Mouse (Mus musculus) kidney, embryonic 15.5 days (tissue): ENCODE measurements around the gene Slc29a1. TPM values are rescaled to one million over a fixed set of nuclear protein-coding genes. Genes with fewer than 3 reads are reported as not detected.

Experiments used
- ATAC-seq: fragments of 200-750 bp; cut with Nextera tagmentation; replicated peaks from 2 replicates; pipeline ENCODE4 v1.8.0; 2017; ENCODE audit warnings: moderate TSS enrichment; ENCODE audit not compliant: low FRiP score
- H3K27ac ChIP-seq: fragments of 300-500 bp; sonication (generic); 2 replicates; pipeline ENCODE4 v1.5.1; 2015; ENCODE audit warnings: mild to moderate bottlenecking, inconsistent platforms
- H3K27me3 ChIP-seq: fragments of 300-500 bp; sonication (generic); 2 replicates; pipeline ENCODE4 v1.6.1; 2015; ENCODE audit warnings: inconsistent platforms
- H3K36me3 ChIP-seq: fragments of 300-500 bp; sonication (generic); 2 replicates; pipeline ENCODE4 v1.6.1; 2015; ENCODE audit warnings: inconsistent platforms
- H3K4me1 ChIP-seq: fragments of 300-500 bp; sonication (generic); 2 replicates; pipeline ENCODE4 v1.6.1; 2015; ENCODE audit warnings: inconsistent platforms
- H3K4me2 ChIP-seq: fragments of 300-500 bp; sonication (generic); 2 replicates; pipeline ENCODE4 v1.6.1; 2015; ENCODE audit warnings: moderate library complexity, mild to moderate bottlenecking, inconsistent platforms
- H3K4me3 ChIP-seq: fragments of 300-500 bp; sonication (generic); replicated peaks from 2 replicates; pipeline ENCODE4 v1.5.1; 2015; ENCODE audit warnings: mild to moderate bottlenecking, inconsistent platforms
- H3K9ac ChIP-seq: fragments of 300-500 bp; sonication (generic); 2 replicates; pipeline ENCODE4 v1.6.1; 2015; ENCODE audit warnings: mild to moderate bottlenecking, inconsistent platforms
- H3K9me3 ChIP-seq: fragments of 300-500 bp; sonication (generic); replicated peaks from 2 replicates; pipeline ENCODE4 v1.6.1; 2016; ENCODE audit warnings: inconsistent platforms
- WGBS: fragments of 180-500 bp; shearing (Covaris S2); methylation state at CpG from one replicate; pipeline ENCODE4 v1.1.7; 2015; ENCODE audit warnings: mixed read lengths; 5-methylcytosine and 5-hydroxymethylcytosine counted together
- polyA plus RNA-seq: library from polyadenylated mRNA; unstranded; fragments of >200 nt; fragmentation: Nextera tagmentation; extraction: Ambion mirVana; gene quantifications from 2 replicates; pipeline ENCODE4 v1.2.1, GENCODE M21; 2015

The Slc29a1 gene
- 100 and 102 TPM in 2 replicates for polyA plus RNA-seq

DNA sequence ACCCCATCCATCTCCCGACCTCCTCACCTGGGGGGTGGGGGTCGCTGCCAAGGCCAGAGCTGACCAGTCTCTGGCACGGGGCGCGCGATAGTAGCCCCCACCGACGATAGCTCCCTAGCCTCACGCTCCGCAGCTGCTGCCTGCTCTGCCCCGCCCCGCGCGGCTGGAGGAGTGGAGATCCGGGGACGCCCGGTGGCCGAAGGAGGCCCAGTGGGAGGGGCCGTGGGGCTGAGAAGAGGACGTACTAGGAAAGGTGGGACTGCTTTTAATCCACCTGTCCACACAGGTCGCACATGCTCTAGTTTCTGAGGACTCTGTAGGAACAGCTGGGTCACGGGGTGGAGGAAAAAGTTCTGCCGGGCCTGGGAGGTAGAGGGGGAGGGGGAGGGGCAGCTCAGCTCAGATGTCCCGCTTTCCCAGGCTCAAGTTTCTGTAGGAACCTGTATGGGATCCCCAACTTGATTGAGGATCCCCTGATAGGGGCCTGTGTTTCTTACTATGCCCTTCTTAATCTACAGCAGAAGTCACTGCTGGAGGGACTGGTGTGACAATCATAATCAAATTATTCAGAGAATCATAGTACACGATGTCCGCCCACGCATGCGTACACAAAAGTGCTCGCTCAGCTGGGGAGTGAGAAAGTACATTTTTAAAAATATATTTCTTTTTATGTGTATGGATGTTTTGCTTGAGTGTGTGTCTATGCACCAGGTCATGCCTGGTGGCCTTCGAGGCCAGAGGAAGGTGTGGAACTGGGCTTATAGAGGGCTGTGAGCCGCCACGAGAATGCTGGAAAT is at the start of gene Slc29a1:
Gene Slc29a1 (minus strand): TSS at position 161 of the 797 bp plus-strand sequence.
- Histone ChIP-seq H3K9ac (peak within 1 kb of the TSS; percentile 43), H3K27me3 (peaks cover 24% of the 10 kb centered on the region), H3K4me3 (peak within 1 kb of the TSS; percentile 45), H3K27ac (peak within 1 kb of the TSS; percentile 58; the same call in 1 of the 2 replicates), H3K36me3 (no peaks in the 10 kb centered on the region), H3K4me2 (peak within 1 kb of the TSS; percentile 83), H3K4me1 (peaks cover 54% of the 10 kb centered on the region), H3K9me3 (no peaks in the 10 kb centered on the region)
- 16% methylated on average over 32 of the region's 32 CpGs for WGBS
- peak; percentile 30; the same call in 1 of the 2 replicates for ATAC-seq

DNA sequence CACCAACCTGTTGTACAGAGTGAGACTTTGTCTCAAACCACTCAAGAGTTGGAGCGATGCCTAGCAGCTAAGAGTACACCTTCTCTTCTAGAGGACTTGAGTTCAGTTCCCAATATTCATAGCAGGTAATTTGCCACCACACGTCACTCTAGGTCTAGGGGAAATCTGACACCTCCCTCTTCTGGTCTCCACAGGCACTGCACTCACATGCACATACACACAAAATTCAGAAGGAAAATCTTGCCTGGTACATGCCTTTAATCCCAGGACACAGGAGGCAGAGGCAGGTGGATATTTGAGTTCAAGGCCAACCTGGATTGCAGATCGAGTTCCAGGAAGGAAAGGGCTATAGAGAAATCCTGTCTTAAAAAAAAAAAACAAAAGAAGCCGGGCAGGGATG is 44.8 kb upstream of the Slc29a1 start:
- 94% methylated on average over 4 of the region's 4 CpGs for WGBS
- no peaks in the 10 kb centered on the region for H3K27me3 ChIP-seq
- no peak overlapping the region for H3K27ac ChIP-seq
- H3K4me1 ChIP-seq, result 0 out of 2 replicates have a peak, but pooled peaks cover 5% of the 10 kb centered on the region
- H3K9me3 ChIP-seq, result no peaks in the 10 kb centered on the region
- no peak overlapping the region for H3K4me2 ChIP-seq
- H3K9ac ChIP-seq, result no peak overlapping the region
- H3K4me3 ChIP-seq, result no peak overlapping the region
- no peaks in the 10 kb centered on the region for H3K36me3 ChIP-seq
- ATAC-seq, result no peak

DNA sequence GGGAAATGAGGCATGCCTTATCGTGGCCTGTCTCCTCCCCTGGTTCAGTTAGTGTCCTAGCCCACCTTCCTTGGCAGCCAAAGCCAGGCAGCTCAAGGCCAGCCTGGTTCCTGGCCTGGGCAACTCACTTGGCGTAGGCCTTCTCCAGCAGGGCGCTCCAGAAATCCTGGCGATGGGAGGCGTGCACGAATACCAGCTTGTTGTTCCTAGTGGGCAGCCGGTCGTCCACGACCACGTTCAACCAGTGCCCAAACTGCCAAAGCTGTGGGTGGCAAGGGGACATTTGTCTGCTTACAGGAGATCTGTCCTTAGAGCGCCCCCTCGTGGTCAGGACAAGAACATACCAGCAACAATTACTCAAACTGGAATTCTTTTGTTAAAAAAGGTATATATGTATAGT is 43.3 kb upstream of the Slc29a1 start:
- H3K27ac ChIP-seq, result no peak overlapping the region
- no peaks in the 10 kb centered on the region for H3K9me3 ChIP-seq
- no peaks in the 10 kb centered on the region for H3K36me3 ChIP-seq
- WGBS, result 23% methylated on average over 12 of the region's 12 CpGs
- H3K4me1 ChIP-seq, result 0 out of 2 replicates have a peak, but pooled peaks cover 5% of the 10 kb centered on the region
- no peak overlapping the region for H3K9ac ChIP-seq
- H3K4me3 ChIP-seq, result no peak overlapping the region
- ATAC-seq, result no peak
- no peak overlapping the region for H3K4me2 ChIP-seq
- H3K27me3 ChIP-seq, result no peaks in the 10 kb centered on the region

DNA sequence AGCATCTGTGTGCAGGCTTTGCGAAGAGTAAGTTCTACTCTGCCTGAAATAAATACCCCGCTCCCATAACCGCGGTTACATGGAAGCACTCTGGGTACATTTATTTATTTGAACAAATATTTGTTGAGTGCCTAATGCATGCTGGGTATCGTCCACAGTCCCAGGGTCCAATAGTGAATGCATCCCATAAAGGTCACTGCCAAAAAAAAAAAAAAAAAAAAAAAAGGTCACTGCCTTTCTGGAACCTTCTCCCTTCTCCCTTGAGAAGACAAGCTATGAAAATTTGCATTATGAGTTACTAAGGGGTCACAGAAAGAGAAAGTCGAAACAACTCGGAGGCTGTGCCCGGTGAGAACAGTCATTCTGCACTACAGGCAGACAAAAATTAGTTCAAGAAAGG is 42.6 kb upstream of the Slc29a1 start:
- no peaks in the 10 kb centered on the region for H3K27me3 ChIP-seq
- H3K9me3 ChIP-seq, result no peaks in the 10 kb centered on the region
- no peak overlapping the region for H3K27ac ChIP-seq
- H3K36me3 ChIP-seq, result no peaks in the 10 kb centered on the region
- H3K4me2 ChIP-seq, result no peak overlapping the region
- no peak overlapping the region for H3K4me3 ChIP-seq
- H3K4me1 ChIP-seq, result 0 out of 2 replicates have a peak, but pooled peaks cover 5% of the 10 kb centered on the region
- no peak overlapping the region for H3K9ac ChIP-seq
- ATAC-seq, result no peak
- 89% methylated on average over 8 of the region's 8 CpGs for WGBS

DNA sequence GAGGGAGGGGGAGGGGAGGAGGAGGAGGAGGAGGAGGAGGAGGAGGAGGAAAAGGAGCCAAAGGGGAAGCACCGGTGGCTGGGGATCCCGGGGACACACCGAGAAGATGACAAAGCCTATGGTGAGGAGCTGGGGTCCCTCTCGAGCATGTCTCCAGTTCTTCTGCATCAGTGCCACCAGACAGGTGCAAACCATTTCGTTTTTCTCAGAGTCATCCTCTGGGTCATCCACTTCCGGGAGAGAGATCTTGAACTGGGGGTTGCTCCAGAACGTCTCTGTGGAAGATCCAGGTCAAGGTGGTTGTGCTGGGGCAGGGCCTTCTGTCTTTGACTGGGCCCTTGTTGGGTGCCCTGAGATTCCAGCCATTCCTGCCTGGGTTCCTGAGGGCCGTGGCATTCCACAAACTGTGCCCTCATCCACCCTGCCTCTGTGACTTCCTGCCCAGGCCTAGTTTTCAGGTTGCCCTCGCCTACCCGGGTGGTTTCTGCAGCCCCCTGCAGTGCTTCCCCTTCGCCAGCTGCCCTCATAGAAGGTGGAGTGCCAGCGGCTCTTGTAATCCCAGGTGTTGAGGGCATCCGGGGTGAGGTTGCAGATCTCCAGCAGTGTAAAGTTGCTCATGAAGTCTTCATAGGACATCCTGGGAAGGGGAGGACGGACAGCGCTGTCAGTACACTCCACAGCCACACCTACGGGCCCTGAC is 39.3 kb upstream of the Slc29a1 start:
- Histone ChIP-seq H3K27ac (no peak overlapping the region), H3K9ac (no peak overlapping the region), H3K4me2 (no peak overlapping the region), H3K9me3 (no peaks in the 10 kb centered on the region), H3K4me1 (0 out of 2 replicates have a peak, but pooled peaks cover 5% of the 10 kb centered on the region), H3K36me3 (no peaks in the 10 kb centered on the region), H3K27me3 (no peaks in the 10 kb centered on the region), H3K4me3 (no peak overlapping the region)
- WGBS, result 80% methylated on average over 16 of the region's 16 CpGs
- ATAC-seq, result no peak

DNA sequence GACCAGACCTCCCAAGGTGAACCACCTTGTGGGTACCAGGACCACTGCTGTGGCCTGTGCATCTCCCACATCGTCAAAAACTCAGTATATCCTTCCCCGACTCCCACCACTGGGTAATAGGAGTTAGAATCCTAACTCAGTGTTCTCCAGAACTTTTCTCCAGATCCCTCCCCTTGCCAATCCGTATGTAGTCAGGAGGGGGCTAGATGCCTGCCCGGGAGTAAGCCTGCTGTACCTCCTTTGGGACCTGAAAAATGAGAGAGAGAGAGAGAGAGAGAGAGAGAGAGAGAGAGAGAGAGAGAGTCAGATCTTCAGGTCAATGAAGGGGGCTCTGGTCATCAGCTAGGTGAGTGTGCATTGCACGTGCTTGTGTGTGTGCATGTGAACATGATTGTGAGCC is 34.6 kb upstream of the Slc29a1 start:
- Histone ChIP-seq H3K9ac (no peak overlapping the region), H3K27ac (no peak overlapping the region), H3K4me2 (no peak overlapping the region), H3K27me3 (no peaks in the 10 kb centered on the region), H3K9me3 (no peaks in the 10 kb centered on the region), H3K4me3 (no peak overlapping the region), H3K36me3 (no peaks in the 10 kb centered on the region), H3K4me1 (peaks cover 20% of the 10 kb centered on the region)
- 80% methylated on average over 5 of the region's 5 CpGs for WGBS
- ATAC-seq, result no peak

DNA sequence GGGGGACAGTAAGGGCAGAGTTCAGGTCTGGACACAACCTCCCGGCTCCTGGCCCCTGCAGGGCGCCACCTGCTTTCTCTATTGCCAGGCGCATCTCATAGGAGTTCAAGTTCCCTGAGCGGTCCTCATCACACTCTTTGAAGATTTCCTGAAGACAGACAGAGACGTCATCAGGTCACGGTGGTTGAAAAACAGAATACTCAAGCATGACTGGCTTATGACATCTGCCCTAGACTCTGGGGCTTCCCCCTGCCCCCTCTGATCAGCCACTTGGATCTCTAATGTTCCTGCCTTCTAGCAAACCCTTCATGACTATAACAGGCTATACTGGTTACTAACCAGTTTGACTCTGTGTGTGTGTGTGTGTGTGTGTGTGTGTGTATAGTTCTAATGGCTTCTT is 32.5 kb upstream of the Slc29a1 start:
- no peak for ATAC-seq
- WGBS, result 72% methylated on average over 6 of the region's 6 CpGs

DNA sequence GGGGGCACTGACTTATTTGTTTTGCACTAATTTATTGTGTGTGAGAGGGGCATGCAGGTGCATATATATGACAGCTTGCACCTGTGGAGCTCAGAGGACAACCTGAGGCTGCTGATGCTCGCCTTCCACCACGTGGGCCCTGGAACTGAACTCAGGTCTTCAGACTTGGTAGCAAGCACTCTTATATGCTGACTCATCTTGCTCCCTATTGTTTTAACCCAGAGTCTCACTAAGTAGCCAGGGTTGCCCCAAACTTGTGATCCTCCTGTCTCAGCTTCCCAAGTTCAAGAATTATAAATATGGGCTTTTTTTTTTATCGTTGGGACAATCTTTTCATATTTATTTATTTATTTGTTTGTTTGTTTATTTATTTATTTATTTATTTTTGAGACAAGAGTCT is 31.6 kb upstream of the Slc29a1 start:
- H3K4me3 ChIP-seq, result no peak overlapping the region
- no peak; the same call in 1 of the 2 replicates for ATAC-seq
- H3K4me2 ChIP-seq, result peak overlapping the region; percentile 86
- H3K36me3 ChIP-seq, result no peaks in the 10 kb centered on the region
- H3K4me1 ChIP-seq, result peaks cover 31% of the 10 kb centered on the region
- no peak overlapping the region for H3K27ac ChIP-seq
- no peak overlapping the region for H3K9ac ChIP-seq
- WGBS, result 57% methylated on average over 3 of the region's 3 CpGs
- H3K9me3 ChIP-seq, result no peaks in the 10 kb centered on the region
- no peaks in the 10 kb centered on the region for H3K27me3 ChIP-seq

More for the DNA sequence above, 32.5 kb upstream of the Slc29a1 start:
- H3K27ac ChIP-seq, result no peak overlapping the region
- peaks cover 26% of the 10 kb centered on the region for H3K4me1 ChIP-seq
- H3K9me3 ChIP-seq, result no peaks in the 10 kb centered on the region
- no peak overlapping the region for H3K4me2 ChIP-seq
- H3K36me3 ChIP-seq, result no peaks in the 10 kb centered on the region
- no peak overlapping the region for H3K4me3 ChIP-seq
- H3K27me3 ChIP-seq, result no peaks in the 10 kb centered on the region
- no peak overlapping the region for H3K9ac ChIP-seq

DNA sequence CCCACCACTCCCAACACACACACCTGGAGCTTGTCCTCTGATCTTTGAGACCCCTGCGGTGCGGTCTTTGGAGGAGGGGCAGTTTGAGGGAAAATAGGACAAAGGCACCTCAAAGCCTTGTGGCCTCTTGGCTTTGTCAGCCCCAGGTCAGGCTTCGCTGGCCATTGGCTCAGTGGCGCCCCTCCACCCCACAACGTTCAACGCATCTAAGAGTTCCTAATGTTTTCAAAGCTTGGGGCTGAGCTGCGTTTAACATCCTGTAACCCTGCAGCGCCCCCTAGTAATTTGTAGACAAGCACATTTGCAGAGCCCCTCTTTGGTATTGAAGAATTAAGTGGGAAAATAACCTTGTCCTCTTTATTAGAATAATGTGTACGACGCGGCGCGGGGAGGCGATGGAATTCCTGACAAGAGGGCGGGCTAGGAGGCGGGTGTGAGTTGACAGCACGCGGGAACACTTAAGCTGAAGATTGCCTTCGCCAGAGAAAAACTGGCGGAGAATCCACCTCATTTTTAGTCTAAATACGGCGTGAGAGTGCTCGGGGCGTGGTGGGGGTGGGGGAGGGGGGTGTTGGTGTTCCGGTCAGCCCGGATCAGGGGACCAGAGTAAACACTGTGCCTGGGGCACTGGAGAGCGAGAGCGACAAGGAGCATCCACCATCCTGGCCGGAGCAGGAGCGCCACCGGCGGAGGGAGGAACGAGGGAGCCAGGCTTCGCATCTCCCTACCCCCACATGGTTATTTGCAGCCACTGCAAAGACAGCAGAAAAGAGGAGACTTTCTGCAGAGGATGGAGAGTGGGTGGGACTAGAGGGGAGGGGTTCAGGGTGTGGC is 30.7 kb upstream of the Slc29a1 start:
- Histone ChIP-seq H3K9ac (peak overlapping the region; percentile 55), H3K4me2 (peak overlapping the region; percentile 86), H3K9me3 (no peaks in the 10 kb centered on the region), H3K36me3 (no peaks in the 10 kb centered on the region), H3K27me3 (no peaks in the 10 kb centered on the region), H3K27ac (peak overlapping the region; percentile 81), H3K4me3 (peak overlapping the region; percentile 45), H3K4me1 (peaks cover 31% of the 10 kb centered on the region)
- peak; percentile 68 for ATAC-seq
- WGBS, result 3% methylated on average over 34 of the region's 34 CpGs

DNA sequence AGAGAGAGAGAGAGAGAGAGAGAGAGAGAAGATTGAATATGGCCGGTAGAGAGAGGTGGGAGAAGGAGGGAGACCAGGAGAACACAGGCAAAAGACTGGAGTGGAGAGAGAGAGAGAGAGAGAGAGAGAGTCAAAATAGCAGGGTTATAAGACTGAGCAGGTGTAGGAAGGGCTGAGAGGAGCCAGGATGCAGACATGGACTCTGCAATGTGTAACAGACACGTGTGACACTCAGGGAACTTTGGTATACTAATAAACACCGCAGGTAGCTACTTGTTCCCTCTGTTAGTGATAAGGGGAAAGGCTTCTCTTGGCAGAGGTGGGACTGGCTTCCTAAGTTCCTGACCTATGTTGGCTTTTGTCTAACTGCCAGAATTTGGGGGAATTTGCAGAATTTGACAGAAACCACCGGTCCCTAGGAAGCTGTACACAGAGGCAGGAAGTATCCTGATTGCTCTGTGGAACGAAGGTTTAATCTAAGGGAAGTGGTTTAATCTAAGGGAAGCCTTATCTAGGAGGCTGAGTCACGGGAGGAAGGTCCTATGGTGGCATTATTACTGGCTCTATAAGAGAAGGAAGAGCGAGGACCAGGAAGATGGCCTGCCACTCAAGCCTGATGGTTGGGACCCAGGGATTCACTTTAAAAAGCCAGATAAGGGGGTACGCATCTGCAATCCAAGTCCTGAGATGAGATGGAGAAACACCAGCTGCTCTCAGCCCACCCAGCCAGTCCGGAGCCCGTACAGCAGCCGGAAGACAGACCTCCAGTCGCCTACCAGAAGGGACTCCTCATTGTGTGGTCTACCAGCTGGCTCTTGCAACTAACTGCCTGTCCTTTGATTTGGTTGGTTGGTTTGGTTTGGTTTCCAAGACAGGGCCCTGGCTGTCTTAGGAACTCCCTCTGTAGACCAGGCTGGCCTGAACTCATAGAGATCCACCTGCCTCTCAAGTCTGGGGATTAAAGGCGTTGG is 29.8 kb upstream of the Slc29a1 start:
- Histone ChIP-seq H3K27ac (peak overlapping the region; percentile 81), H3K4me1 (peaks cover 31% of the 10 kb centered on the region), H3K9me3 (no peaks in the 10 kb centered on the region), H3K4me3 (no peak overlapping the region), H3K9ac (no peak overlapping the region; the same call in 1 of the 2 replicates), H3K27me3 (no peaks in the 10 kb centered on the region), H3K4me2 (peak overlapping the region; percentile 86), H3K36me3 (no peaks in the 10 kb centered on the region)
- WGBS, result 66% methylated on average over 13 of the region's 13 CpGs
- ATAC-seq, result peak; percentile 16; the same call in 1 of the 2 replicates

DNA sequence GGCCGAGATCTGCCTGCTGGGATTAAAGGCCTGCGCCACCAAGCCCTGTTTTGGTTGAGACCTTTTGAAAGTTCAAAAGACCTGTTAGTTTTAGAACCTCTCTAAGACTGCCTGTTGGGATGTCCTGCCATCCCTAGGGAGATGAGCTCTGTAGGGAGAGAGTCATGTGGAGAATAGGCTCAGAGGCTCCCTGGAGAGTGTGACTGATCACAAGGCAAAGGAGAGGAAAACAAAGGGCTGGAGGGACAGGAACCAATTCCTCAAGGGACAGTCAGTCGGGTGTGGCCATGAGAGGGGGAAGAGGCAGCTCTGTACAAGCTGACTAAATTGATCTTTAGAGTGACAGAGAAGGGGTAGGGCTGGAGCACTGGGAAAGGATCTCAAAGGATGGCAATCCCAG is 28.8 kb upstream of the Slc29a1 start:
- Histone ChIP-seq H3K4me1 (peaks cover 31% of the 10 kb centered on the region), H3K27me3 (no peaks in the 10 kb centered on the region), H3K36me3 (no peaks in the 10 kb centered on the region), H3K9me3 (no peaks in the 10 kb centered on the region), H3K4me2 (no peak overlapping the region), H3K9ac (no peak overlapping the region), H3K4me3 (no peak overlapping the region), H3K27ac (no peak overlapping the region)
- WGBS, result 50% methylated on average over 3 of the region's 3 CpGs
- ATAC-seq, result no peak
